Mouse (Mus musculus): ENCODE data around the gene Ncoa5.

Gene Ncoa5

DNA sequence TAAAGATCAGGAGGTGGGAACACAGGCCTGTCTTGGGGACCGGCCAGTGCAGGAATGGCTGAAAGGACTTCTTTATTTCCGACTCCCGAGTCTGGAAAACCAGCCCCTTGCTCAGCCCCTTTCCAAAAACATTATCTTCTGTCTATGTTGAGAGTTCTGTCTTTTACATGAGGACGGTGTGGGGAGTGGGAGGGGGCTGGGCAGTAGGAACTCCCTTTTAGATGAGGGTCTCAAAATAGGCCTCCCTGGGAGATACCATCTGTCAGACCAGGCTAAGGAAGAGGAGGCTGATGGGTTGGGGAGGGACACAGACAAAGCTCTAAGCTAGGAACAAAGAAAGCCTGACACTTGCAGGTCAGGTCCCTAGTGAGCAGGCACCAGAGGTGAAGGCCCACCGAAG is 14.4 kb upstream of the Ncoa5 start:
- DNase-seq (ENCODE audit: low spot score), result no peak

DNA sequence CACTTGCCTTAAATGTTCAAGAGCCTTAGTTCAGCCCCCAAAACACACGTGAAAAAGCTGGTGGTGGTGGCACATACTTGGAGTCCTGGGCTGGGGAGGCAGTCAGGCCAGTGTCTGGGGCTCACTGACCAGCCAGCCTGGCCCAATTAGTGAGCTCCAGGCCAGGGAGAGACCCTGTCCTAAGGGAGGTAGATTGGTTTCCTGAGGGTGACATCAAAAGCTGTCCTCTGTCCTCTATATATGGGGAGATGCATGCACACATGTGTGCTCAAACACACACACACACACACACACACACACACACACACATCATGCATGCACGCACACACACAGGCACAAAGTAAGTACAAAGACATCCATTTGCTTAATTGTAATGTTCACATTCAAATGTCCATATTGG is 9.1 kb upstream of the Ncoa5 start:
- no peak for DNase-seq (ENCODE audit: low spot score)

DNA sequence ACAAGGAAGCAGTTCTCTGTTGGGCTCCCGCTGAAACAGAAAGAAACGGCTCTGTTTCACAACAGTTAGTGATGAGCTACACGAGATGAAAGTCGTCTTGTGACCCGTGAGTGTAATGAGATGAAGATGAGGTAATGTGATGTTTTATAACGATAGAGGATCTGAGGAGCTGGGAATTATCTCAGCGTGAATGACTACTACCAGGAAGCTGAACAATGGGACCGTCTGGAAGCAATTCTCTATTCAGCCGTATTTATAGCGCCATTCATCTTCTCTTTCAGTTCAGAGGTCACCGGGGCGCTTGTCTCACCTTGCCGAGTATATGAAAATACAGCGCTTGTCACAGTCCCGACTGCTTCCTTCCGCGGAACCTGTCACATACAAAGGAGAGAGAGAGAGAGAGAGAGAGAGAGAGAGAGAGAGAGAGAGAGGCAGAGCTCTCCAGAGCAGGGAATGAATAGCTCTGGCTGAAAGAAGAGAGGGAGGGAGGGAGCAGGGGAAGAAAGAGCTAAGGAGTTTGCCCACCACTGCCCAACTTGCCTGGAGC is 8.5 kb upstream of the Ncoa5 start:
- peak; percentile 83 for DNase-seq (ENCODE audit: low spot score)

- no peak for DNase-seq (ENCODE audit: low spot score)
Observed at GRCm38 (mm10) chr2:165042126-165042525, 7.5 kb upstream of the Ncoa5 start.

- no peak for DNase-seq (ENCODE audit: low spot score)
Observed at GRCm38 (mm10) chr2:165037415-165037814, 2.7 kb upstream of the Ncoa5 start.

DNA sequence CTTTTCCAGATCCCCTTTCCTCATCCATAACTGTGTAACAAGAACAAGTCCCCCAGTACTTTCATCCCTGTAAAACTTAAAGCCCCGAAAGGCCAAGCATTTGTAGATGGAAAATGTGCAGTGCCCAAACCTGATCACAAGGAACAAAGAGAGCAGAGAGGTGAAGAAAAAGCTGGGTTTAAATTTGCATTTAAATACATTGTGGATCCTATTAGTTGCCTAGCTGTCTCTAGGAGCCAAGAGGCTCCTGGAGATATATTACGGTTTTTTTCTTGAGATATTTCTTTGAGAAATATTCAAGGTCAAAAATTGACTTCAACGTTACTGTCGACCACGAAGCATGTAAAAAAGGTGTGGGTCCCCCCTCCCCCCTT is 378 bp upstream of the Ncoa5 start:
- peak; percentile 44 for DNase-seq (ENCODE audit: low spot score)

- no peak for DNase-seq (ENCODE audit: low spot score)
Observed at GRCm38 (mm10) chr2:165033306-165033705, 1.4 kb downstream of the Ncoa5 start.

- DNase-seq (ENCODE audit: low spot score), result peak; percentile 27
Observed at GRCm38 (mm10) chr2:165032533-165032932, 2.1 kb downstream of the Ncoa5 start.

GRCm38 (mm10) chr2:165027163-165027562 is 7.5 kb downstream of the Ncoa5 start:
- DNase-seq (ENCODE audit: low spot score), result no peak

GRCm38 (mm10) chr2:165020490-165020889 is 14.2 kb downstream of the Ncoa5 start:
- DNase-seq (ENCODE audit: low spot score), result no peak

GRCm38 (mm10) chr2:165014935-165015334 is 19.7 kb downstream of the Ncoa5 start:
- no peak for DNase-seq (ENCODE audit: low spot score)

DNA sequence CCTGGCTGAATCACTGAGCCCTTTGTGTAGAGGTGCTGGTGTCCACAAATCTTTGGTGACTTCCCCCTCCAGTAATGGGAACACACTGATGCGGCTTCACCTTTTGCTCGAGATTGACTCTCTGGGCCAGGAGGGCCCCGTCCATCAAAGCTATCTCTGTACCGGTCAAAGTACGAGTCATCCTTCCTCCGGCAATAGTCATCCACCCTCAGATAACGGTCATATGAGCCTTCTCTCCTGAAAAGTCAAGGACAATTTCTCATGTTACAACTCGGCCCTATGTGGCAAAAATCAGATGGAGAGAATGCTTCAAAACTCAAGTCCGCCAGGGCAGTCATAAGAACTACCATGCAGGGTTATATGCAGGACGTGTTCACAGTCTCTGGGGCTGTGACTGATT is 24.3 kb downstream of the Ncoa5 start:
- DNase-seq (ENCODE audit: low spot score), result no peak

- DNase-seq (ENCODE audit: low spot score), result no peak
Observed at GRCm38 (mm10) chr2:165009581-165009980, 25.1 kb downstream of the Ncoa5 start.

- DNase-seq (ENCODE audit: low spot score), result no peak
Observed at GRCm38 (mm10) chr2:165009161-165009560, 25.5 kb downstream of the Ncoa5 start.

GRCm38 (mm10) chr2:165007986-165008385 is 26.7 kb downstream of the Ncoa5 start:
- no peak for DNase-seq (ENCODE audit: low spot score)

- DNase-seq (ENCODE audit: low spot score), result no peak
Observed at GRCm38 (mm10) chr2:165006813-165007212, 27.9 kb downstream of the Ncoa5 start.

DNA sequence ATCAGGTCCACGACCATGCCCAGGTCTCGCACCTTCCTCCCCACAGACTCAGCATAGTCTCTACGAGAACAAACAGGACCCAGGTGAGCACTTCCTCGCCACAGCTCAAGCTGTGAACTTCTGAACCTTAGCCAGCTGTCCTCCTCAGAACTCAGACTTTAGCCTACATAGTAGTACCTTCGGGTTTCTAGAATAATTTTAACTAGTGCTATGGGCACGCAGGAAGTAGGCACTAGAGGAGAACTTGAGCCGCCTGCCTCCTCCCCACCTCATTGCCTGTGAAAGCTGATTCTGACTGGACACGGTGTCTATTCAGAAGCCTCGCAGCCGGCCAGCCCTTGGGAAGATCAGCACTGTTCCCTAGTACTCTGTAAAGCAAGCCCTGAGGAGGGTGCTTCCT is 30.4 kb downstream of the Ncoa5 start:
- no peak for DNase-seq (ENCODE audit: low spot score)

GRCm38 (mm10) chr2:165003108-165003507 is 31.6 kb downstream of the Ncoa5 start:
- no peak for DNase-seq (ENCODE audit: low spot score)

DNA sequence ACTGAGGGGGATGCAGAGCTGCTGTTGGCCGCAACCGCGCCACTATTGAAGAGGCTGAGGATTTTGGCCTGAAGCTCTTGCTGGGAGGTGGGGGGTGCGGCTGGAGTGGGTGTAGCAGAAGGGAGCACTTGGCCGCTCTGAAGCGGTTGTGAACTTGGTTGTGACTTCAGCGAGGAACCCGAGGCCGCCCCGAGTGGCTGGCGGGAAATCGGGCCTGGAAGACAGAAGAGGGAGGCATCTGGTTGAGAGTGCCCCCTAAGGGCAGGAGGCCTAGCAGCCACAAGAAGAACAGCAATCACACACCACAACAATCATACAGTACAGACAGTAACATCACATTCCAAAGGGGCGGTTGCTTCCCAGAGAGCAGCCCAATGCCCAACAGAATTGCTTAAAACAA is 32.7 kb downstream of the Ncoa5 start:
- DNase-seq (ENCODE audit: low spot score), result no peak

- DNase-seq (ENCODE audit: low spot score), result peak; percentile 37
Observed at GRCm38 (mm10) chr2:164997721-164998428, 36.8 kb downstream of the Ncoa5 start.

- DNase-seq (ENCODE audit: low spot score), result peak; percentile 15
Observed at GRCm38 (mm10) chr2:164996848-164997720, 37.6 kb downstream of the Ncoa5 start.

DNA sequence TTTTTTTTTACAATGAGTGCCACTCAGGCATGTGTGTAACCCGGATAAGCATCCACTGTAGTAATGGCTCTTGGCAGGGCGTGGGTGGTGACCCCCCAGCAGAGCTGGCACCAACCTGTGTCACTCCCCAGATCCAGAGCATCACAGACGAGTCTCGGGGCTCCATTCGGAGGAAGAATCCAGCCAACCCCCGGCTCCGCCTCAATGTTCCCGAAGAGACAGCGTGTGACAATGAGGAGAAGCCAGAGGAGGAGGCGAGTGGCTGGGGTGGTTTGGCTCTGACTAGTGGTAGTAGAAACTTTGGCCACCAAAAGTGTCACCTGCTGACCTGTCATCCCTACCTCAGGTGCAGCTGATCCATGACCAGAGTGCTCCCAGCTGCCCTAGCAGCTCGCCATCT is 38.7 kb downstream of the Ncoa5 start:
- DNase-seq (ENCODE audit: low spot score), result no peak
